Mouse (Mus musculus) liver, embryonic 13.5 days (tissue): ENCODE measurements around the gene Ap2a1. TPM values are rescaled to one million over a fixed set of nuclear protein-coding genes. Genes with fewer than 3 reads are reported as not detected.
"Not testable (repeated sequence)": the region's sequence is repeated elsewhere in the genome, so short reads cannot be mapped to it uniquely, and the experiment has no call there.

ENCODE experiments used
- ATAC-seq: fragments of 200-750 bp; cut with Nextera tagmentation; 2 replicates; pipeline ENCODE4 v1.8.0; 2017; ENCODE audit warnings: low read depth, mild to moderate bottlenecking, moderate number of reproducible peaks, moderate library complexity
- DNase-seq: peaks from one replicate; pipeline ENCODE4 v3.0.0; 2022
- H3K27ac ChIP-seq: fragments of 300-500 bp; sonication (generic); 2 replicates; pipeline ENCODE4 v1.5.1; 2015; ENCODE audit warnings: moderate library complexity, mild to moderate bottlenecking, inconsistent platforms
- H3K27me3 ChIP-seq: fragments of 300-500 bp; sonication (generic); 2 replicates; pipeline ENCODE4 v1.6.1; 2015; ENCODE audit warnings: mild to moderate bottlenecking, inconsistent platforms
- H3K36me3 ChIP-seq: fragments of 300-500 bp; sonication (generic); 2 replicates; pipeline ENCODE4 v1.6.1; 2015; ENCODE audit warnings: mild to moderate bottlenecking, inconsistent platforms
- H3K4me1 ChIP-seq: fragments of 300-500 bp; sonication (generic); replicated peaks from 2 replicates; pipeline ENCODE4 v1.6.1; 2015; ENCODE audit warnings: inconsistent platforms
- H3K4me2 ChIP-seq: fragments of 300-500 bp; sonication (generic); 2 replicates; pipeline ENCODE4 v1.6.1; 2015; ENCODE audit warnings: inconsistent platforms, mild to moderate bottlenecking, moderate library complexity
- H3K4me3 ChIP-seq: fragments of 300-500 bp; sonication (generic); replicated peaks from 2 replicates; pipeline ENCODE4 v1.5.1; 2015; ENCODE audit warnings: mild to moderate bottlenecking, inconsistent platforms
- H3K9ac ChIP-seq: fragments of 300-500 bp; sonication (generic); 2 replicates; pipeline ENCODE4 v1.6.1; 2015; ENCODE audit warnings: mild to moderate bottlenecking, inconsistent platforms
- H3K9me3 ChIP-seq: fragments of 300-500 bp; sonication (generic); replicated peaks from 2 replicates; pipeline ENCODE4 v1.6.1; 2016; ENCODE audit warnings: inconsistent platforms
- WGBS: fragments of 180-500 bp; shearing (Covaris S2); methylation state at CpG from one replicate; pipeline ENCODE4 v1.1.7; 2015; ENCODE audit not compliant: insufficient replicate concordance; 5-methylcytosine and 5-hydroxymethylcytosine counted together
- polyA plus RNA-seq: library from polyadenylated mRNA; unstranded; fragments of >200 nt; fragmentation: Nextera tagmentation; extraction: Ambion mirVana; gene quantifications from 2 replicates; pipeline ENCODE4 v1.2.1, GENCODE M21; 2015

Ap2a1 gene
- polyA plus RNA-seq, 1 experiment from 2014 or later, result 69.5 TPM

DNA sequence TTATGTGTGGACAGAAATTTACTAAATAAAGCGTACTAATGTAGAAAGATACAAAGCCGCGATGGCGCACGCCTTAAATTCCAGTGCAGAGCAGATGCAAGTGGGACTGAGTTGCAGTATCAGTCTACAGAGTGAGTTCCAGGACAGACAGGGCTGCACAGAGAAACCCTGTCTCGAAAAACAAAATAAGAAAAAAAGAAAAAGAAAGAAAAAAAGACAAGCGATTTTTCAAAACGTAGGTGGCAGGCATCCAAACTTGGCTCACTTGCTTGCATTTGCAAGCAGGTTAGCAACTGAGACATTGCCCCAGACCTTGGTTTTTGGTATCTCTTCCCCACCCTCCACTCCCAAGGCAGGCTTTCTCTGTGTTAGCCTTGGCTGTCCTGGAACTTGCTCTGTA lies 36.1 kb downstream of the Ap2a1 start:
- no peak for DNase-seq
- Histone ChIP-seq H3K27me3 (no peaks in the 10 kb centered on the region), H3K4me1 (peaks cover 76% of the 10 kb centered on the region), H3K9ac (no peak overlapping the region), H3K4me2 (peak overlapping the region; percentile 90), H3K27ac (peak overlapping the region; percentile 50), H3K9me3 (no peaks in the 10 kb centered on the region), H3K4me3 (peak overlapping the region; percentile 86), H3K36me3 (peaks cover 20% of the 10 kb centered on the region)
- 44% methylated on average over 8 of the region's 8 CpGs for WGBS
- ATAC-seq, result no peak

DNA sequence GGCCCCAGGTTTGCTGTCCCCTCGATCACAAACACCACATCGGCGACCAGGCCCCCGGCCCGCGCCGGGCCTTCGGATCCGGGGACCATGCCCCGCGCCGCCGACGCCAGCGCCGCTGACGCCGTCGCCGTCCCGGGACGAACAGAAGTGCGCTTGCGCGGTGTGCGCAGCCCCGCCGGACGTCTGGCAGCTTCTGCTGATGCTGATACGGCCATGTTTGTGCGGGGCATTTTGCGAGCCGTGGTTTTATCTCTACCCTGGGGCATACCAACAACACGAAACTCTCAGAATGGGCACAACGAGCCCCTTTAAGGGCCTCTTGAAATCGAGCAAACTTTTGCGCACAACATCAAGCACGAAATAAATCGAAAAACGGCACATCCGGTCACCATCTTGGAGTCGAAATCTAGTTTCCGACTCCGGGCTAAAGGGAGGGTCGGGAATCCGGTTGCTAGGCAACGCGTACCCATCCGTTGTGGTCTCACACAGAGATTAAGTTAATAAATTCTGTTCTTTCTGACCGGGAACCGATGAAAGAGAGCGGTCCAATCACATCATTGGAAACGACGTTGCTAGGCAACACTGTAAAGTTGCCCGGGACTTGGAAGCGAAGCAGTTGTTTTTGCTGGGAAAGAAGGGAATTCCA lies 36.9 kb downstream of the Ap2a1 start, which contains the start of gene Med25:
TSS of gene Med25 (minus strand) at position 437 of the 646 bp plus-strand sequence.
- ATAC-seq (peak; percentile 75), DNase-seq (peak; percentile 83)
- H3K27ac ChIP-seq, result peak within 1 kb of the TSS; percentile 91
- under 1% methylated on average over 56 of the region's 56 CpGs for WGBS
- H3K4me3 ChIP-seq, result peak within 1 kb of the TSS; percentile 86
- H3K9me3 ChIP-seq, result no peaks in the 10 kb centered on the region
- peaks cover 75% of the 10 kb centered on the region for H3K4me1 ChIP-seq
- peak within 1 kb of the TSS; percentile 90 for H3K4me2 ChIP-seq
- no peaks in the 10 kb centered on the region for H3K27me3 ChIP-seq
- H3K9ac ChIP-seq, result peak within 1 kb of the TSS; percentile 89
- H3K36me3 ChIP-seq, result peaks cover 21% of the 10 kb centered on the region

DNA sequence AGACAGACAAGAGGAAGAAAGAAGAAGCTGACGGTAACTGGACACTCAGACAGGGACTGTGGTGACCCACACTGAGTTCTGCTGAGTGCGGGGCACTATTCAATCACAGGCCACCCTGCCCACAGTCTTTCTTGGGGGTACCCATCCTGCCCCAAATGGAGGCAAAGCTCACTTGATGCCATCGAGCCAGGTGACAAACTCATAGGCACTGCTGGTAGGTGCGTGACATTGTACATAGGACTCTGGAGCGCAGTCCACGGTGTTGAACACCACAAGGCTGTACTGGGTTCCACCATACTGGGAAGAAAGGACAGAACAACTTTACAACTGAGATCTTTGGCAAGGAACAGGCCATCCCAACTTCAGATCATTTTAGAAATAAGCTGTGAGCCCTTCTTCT lies 37.7 kb downstream of the Ap2a1 start:
- Histone ChIP-seq H3K27me3 (no peaks in the 10 kb centered on the region), H3K4me3 (peak overlapping the region; percentile 86), H3K4me1 (peaks cover 72% of the 10 kb centered on the region), H3K27ac (peak overlapping the region; percentile 91), H3K36me3 (peaks cover 25% of the 10 kb centered on the region), H3K9me3 (no peaks in the 10 kb centered on the region), H3K9ac (peak overlapping the region; percentile 89), H3K4me2 (peak overlapping the region; percentile 90)
- no peak for DNase-seq
- WGBS, result 15% methylated on average over 6 of the region's 6 CpGs
- no peak for ATAC-seq

- Histone ChIP-seq H3K9ac (peak overlapping the region; percentile 89), H3K4me3 (peak overlapping the region; percentile 86), H3K36me3 (peaks cover 33% of the 10 kb centered on the region), H3K4me1 (peaks cover 70% of the 10 kb centered on the region), H3K27me3 (no peaks in the 10 kb centered on the region), H3K9me3 (no peaks in the 10 kb centered on the region), H3K27ac (peak overlapping the region; percentile 29), H3K4me2 (peak overlapping the region; percentile 90)
- DNase-seq (no peak), ATAC-seq (no peak)
- 73% methylated on average over 4 of the region's 4 CpGs for WGBS
Observed at GRCm38 (mm10) chr7:44890737-44891136, 38.6 kb downstream of the Ap2a1 start.

- no peak for DNase-seq
- H3K9me3 ChIP-seq, result no peaks in the 10 kb centered on the region
- H3K4me1 ChIP-seq, result peaks cover 65% of the 10 kb centered on the region
- H3K36me3 ChIP-seq, result peaks cover 38% of the 10 kb centered on the region
- 0 out of 2 replicates have a peak overlapping the region, but pooled peaks have one; percentile 89 for H3K9ac ChIP-seq
- peak overlapping the region; percentile 90 for H3K4me2 ChIP-seq
- WGBS, result 75% methylated on average over 7 of the region's 7 CpGs
- no peaks in the 10 kb centered on the region for H3K27me3 ChIP-seq
- peak overlapping the region; percentile 39; the same call in 1 of the 2 replicates for H3K27ac ChIP-seq
- peak overlapping the region; percentile 86; the same call in 1 of the 2 replicates for H3K4me3 ChIP-seq
- ATAC-seq, result no peak
Observed at GRCm38 (mm10) chr7:44890180-44890579, 39.1 kb downstream of the Ap2a1 start.

- no peak overlapping the region for H3K9ac ChIP-seq
- H3K36me3 ChIP-seq, result peaks cover 53% of the 10 kb centered on the region
- no peaks in the 10 kb centered on the region for H3K9me3 ChIP-seq
- H3K27me3 ChIP-seq, result no peaks in the 10 kb centered on the region
- 72% methylated on average over 13 of the region's 13 CpGs for WGBS
- ATAC-seq, result no peak
- no peak overlapping the region for H3K4me3 ChIP-seq
- peak overlapping the region; percentile 43; the same call in 1 of the 2 replicates for H3K27ac ChIP-seq
- peaks cover 58% of the 10 kb centered on the region for H3K4me1 ChIP-seq
- H3K4me2 ChIP-seq, result no peak overlapping the region
- DNase-seq, result no peak
Observed at GRCm38 (mm10) chr7:44888256-44889105, 40.8 kb downstream of the Ap2a1 start.

- DNase-seq, result no peak
- no peak for ATAC-seq
- WGBS, result 74% methylated on average over 7 of the region's 7 CpGs
- Histone ChIP-seq H3K27ac (no peak overlapping the region), H3K4me2 (no peak overlapping the region), H3K4me1 (peaks cover 50% of the 10 kb centered on the region), H3K27me3 (no peaks in the 10 kb centered on the region), H3K36me3 (peaks cover 68% of the 10 kb centered on the region), H3K9ac (no peak overlapping the region), H3K4me3 (no peak overlapping the region), H3K9me3 (no peaks in the 10 kb centered on the region)
Observed at GRCm38 (mm10) chr7:44886964-44887363, 42.3 kb downstream of the Ap2a1 start.

GRCm38 (mm10) chr7:44884637-44885036 lies 44.7 kb downstream of the Ap2a1 start:
- H3K9me3 ChIP-seq, result no peaks in the 10 kb centered on the region
- 90% methylated on average over 5 of the region's 5 CpGs for WGBS
- H3K9ac ChIP-seq, result no peak overlapping the region
- H3K36me3 ChIP-seq, result peaks cover 84% of the 10 kb centered on the region
- no peak overlapping the region for H3K27ac ChIP-seq
- no peak for DNase-seq
- H3K4me1 ChIP-seq, result peaks cover 32% of the 10 kb centered on the region
- H3K4me2 ChIP-seq, result no peak overlapping the region
- ATAC-seq, result no peak
- H3K27me3 ChIP-seq, result no peaks in the 10 kb centered on the region
- no peak overlapping the region for H3K4me3 ChIP-seq

- no peaks in the 10 kb centered on the region for H3K27me3 ChIP-seq
- no peak overlapping the region for H3K4me2 ChIP-seq
- H3K27ac ChIP-seq, result no peak overlapping the region
- H3K9ac ChIP-seq, result no peak overlapping the region
- peaks cover 86% of the 10 kb centered on the region for H3K36me3 ChIP-seq
- WGBS, result 88% methylated on average over 3 of the region's 3 CpGs
- H3K4me3 ChIP-seq, result no peak overlapping the region
- DNase-seq, result no peak
- H3K4me1 ChIP-seq, result peaks cover 16% of the 10 kb centered on the region
- no peak for ATAC-seq
- no peaks in the 10 kb centered on the region for H3K9me3 ChIP-seq
Observed at GRCm38 (mm10) chr7:44883036-44883435, 46.3 kb downstream of the Ap2a1 start.

DNA sequence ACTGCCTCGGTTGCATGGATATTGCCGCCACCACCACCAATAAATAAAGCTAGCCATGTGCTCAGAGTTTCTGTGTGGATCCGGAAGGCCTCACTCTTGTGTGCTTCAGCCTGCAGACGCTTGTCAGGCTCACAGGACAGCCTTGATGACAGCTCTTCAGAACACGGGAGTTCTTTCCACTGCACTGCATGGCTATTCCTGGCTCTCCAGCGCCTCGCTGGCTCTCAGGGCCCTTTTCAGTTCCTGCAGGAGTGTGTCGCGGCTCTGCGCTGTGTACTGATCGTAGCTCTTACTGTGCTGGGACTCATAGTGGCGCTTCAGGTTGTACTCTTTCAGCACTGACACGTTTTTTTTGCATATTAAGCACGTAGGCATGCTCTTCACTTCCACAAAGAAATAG lies 51.5 kb downstream of the Ap2a1 start:
- no peak overlapping the region for H3K9ac ChIP-seq
- no peaks in the 10 kb centered on the region for H3K9me3 ChIP-seq
- H3K4me3 ChIP-seq, result no peak overlapping the region
- ATAC-seq, result no peak
- no peaks in the 10 kb centered on the region for H3K27me3 ChIP-seq
- no peak overlapping the region for H3K27ac ChIP-seq
- WGBS, result 82% methylated on average over 14 of the region's 14 CpGs
- H3K36me3 ChIP-seq, result peaks cover 66% of the 10 kb centered on the region
- no peak overlapping the region for H3K4me2 ChIP-seq
- no peak for DNase-seq
- peaks cover 21% of the 10 kb centered on the region for H3K4me1 ChIP-seq

DNA sequence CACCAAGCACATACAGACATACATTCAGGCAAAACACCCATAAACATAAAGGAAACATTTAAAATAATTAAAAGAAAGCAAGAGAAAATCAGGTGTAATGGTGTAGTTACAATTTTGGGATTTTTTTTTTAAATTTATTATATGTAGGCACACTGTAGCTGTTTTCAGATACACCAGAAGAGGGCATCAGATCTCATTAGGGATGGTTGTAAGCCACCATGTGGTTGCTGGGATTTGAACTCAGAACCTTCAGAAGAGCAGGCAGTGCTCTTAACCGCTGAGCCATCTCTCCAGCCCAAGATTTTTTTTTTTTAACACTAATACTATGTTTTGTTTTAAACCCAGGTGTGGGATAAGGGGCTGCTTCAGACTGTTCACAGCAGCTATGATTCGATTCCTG lies 57.5 kb downstream of the Ap2a1 start:
- H3K36me3 ChIP-seq, result not testable (repeated sequence)
- WGBS, result 78% methylated on average over 2 of the region's 2 CpGs

More for the DNA sequence above, 57.5 kb downstream of the Ap2a1 start:
- H3K9ac ChIP-seq, H3K9me3 ChIP-seq, ATAC-seq, H3K27ac ChIP-seq, H3K27me3 ChIP-seq, H3K4me3 ChIP-seq, H3K4me2 ChIP-seq, DNase-seq: not testable (repeated sequence)
- peaks cover 62% of the 10 kb centered on the region for H3K4me1 ChIP-seq
